Mouse (Mus musculus) ES-E14 (cell line): ENCODE data around the gene Washc3.

ENCODE experiments used
- CHD2 ChIP-seq: IDR thresholded peaks from 2 replicates; pipeline ENCODE4 v1.6.1; 2014; ENCODE audit warnings: mild to moderate bottlenecking, low read depth, low read length, inconsistent platforms
- HCFC1 ChIP-seq: IDR thresholded peaks from 2 replicates; pipeline ENCODE4 v1.6.1; 2012; ENCODE audit warnings: low read length, inconsistent platforms, borderline replicate concordance; ENCODE audit not compliant: insufficient read depth
- MAFK ChIP-seq: IDR thresholded peaks from 2 replicates; pipeline ENCODE4 v1.6.1; 2014; ENCODE audit warnings: mild to moderate bottlenecking, low read depth, low read length, inconsistent platforms; ENCODE audit not compliant: insufficient read depth
- ZNF384 ChIP-seq: IDR thresholded peaks from 2 replicates; pipeline ENCODE4 v1.6.1; 2012; ENCODE audit warnings: low read depth, low read length, inconsistent platforms

- TF ChIP-seq HCFC1 (no peak), ZNF384 (no peak), MAFK (no peak), CHD2 (no peak)
Observed at GRCm38 (mm10) chr10:88260309-88260708, 59.4 kb downstream of the Washc3 start.
